Comparison of ENCODE assay signal across 14 mouse cellular contexts in the genomic region with DNA sequence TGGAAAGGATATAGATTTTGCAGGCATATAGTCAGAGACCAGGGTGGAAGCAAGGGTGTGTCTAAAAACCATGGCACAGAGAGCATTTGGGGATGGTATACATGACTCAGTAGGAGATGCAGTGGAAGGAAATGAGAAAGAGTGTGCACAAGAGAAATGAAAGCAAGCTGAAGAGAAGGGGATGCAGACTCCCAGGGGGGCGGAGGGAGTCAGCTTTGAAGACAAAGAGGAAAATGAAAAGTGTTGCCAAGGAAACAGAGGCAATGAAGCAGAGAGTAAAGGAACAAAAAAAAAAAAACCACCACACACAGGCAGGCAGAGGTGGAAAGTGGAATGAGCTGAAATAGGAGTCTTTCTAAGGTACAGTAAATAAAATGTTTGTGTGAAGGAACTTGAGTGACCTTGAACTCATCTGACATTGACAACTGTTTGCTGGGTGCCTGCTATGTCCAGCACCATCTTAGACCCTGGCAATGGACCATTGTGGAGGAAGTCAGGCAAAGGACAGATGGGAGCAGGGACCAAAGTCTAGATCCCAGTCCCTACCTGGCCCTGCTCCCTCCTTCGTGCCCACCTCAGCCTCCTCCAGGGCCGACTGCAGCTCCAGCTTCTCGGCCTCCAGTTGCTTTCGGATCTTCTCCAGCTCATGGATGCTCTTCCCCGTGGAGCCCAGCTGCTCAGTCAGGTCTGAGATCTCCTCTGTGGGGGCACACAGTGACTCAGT. TPM values are rescaled to one million over a fixed set of nuclear protein-coding genes. Genes with fewer than 3 reads are reported as not detected.
A peak's percentile ranks its signal among the peaks of the same experiment; 100 is the strongest.
DNase-seq lines count a peak whose midpoint lies in the region; ATAC-seq and TF ChIP-seq lines count a peak whose summit lies in the region.
"Had no signal": no experiment of that assay in that cellular context is flagged by ENCODE, and none has a peak within 500 bp of the region (broad histone marks: within the 10 kb centered on the region; RNA-seq: fewer than 3 reads in every experiment).

No protein-coding gene starts in this region.

- no peaks in the 10 kb centered on the region for H3K9me3 ChIP-seq in heart, embryonic 14.5 days (ENCODE audit: control insufficient read depth, low read length)
- H3K9me3 ChIP-seq in forebrain, embryonic 12.5 days: no peaks in the 10 kb centered on the region
- no peaks in the 10 kb centered on the region for H3K9me3 ChIP-seq in hindbrain, embryonic 15.5 days
- H3K9me3 ChIP-seq in kidney, embryonic 14.5 days (ENCODE audit: control insufficient read depth, low read length): no peaks in the 10 kb centered on the region
- H3K9me3 ChIP-seq: liver, embryonic 15.5 days had no signal

- TF ChIP-seq CTCF in olfactory bulb, adult 2 months (IDR thresholded peaks at IDR 0.05; ENCODE audit: insufficient read depth, low read depth, low read length): no peak

- ATAC-seq in heart, embryonic 14.5 days (ENCODE audit: insufficient number of reproducible peaks, insufficient read depth, low FRiP score, low read depth): no peak
- no peak for ATAC-seq in forebrain, embryonic 12.5 days (ENCODE audit: low FRiP score)
- peak; percentile 81 for ATAC-seq in hindbrain, embryonic 15.5 days (ENCODE audit: low FRiP score, low read depth)
- ATAC-seq in kidney, embryonic 14.5 days (ENCODE audit: low FRiP score, low TSS enrichment): no peak
- ATAC-seq: intestine, postnatal 0 days had no signal

- peak overlapping the region; percentile 58 for H3K9ac ChIP-seq in heart, embryonic 14.5 days (ENCODE audit: low read length)
- 0 out of 2 replicates have a peak overlapping the region, but pooled peaks have one; percentile 4 for H3K9ac ChIP-seq in forebrain, embryonic 12.5 days
- H3K9ac ChIP-seq in hindbrain, embryonic 15.5 days: no peak overlapping the region
- no peak overlapping the region for H3K9ac ChIP-seq in kidney, embryonic 14.5 days (ENCODE audit: low read depth, low read length)
- H3K9ac ChIP-seq: liver, embryonic 15.5 days had no signal

- H3K36me3 ChIP-seq in heart, embryonic 14.5 days (ENCODE audit: control insufficient read depth, insufficient read depth, low read length): peaks cover 87% of the 10 kb centered on the region
- no peaks in the 10 kb centered on the region for H3K36me3 ChIP-seq in forebrain, embryonic 12.5 days (replicated peaks)
- H3K36me3 ChIP-seq in hindbrain, embryonic 15.5 days: no peaks in the 10 kb centered on the region
- H3K36me3 ChIP-seq in kidney, embryonic 14.5 days (ENCODE audit: control insufficient read depth, insufficient read depth, low read length): no peaks in the 10 kb centered on the region
- H3K36me3 ChIP-seq: liver, embryonic 15.5 days had no signal

- H3K27ac ChIP-seq in heart, embryonic 14.5 days (replicated peaks in 1 of 2; ENCODE audit: control insufficient read depth in 1 of 2, insufficient read depth in 1 of 2, low read depth in 2 of 2, low read length in 2 of 2): peak overlapping the region; percentile 66 to 77
- peak overlapping the region; percentile 38; the same call in 1 of the 2 replicates for H3K27ac ChIP-seq in forebrain, embryonic 12.5 days
- peak overlapping the region; percentile 80 for H3K27ac ChIP-seq in hindbrain, embryonic 15.5 days (replicated peaks)
- peak overlapping the region; percentile 91 for H3K27ac ChIP-seq in olfactory bulb, adult 2 months (ENCODE audit: insufficient read depth, low read depth, low read length)
- H3K27ac ChIP-seq in kidney, embryonic 14.5 days (ENCODE audit: low read depth, low read length): no peak overlapping the region
- H3K27ac ChIP-seq: liver, embryonic 15.5 days had no signal

- TF ChIP-seq POLR2A in olfactory bulb, adult 2 months (IDR thresholded peaks at IDR 0.05; ENCODE audit: insufficient read depth, low read depth, low read length): no peak

- intact Hi-C loops in heart, postnatal 25 days (cut with DNase I): no loop called here

- H3K4me2 ChIP-seq in heart, embryonic 14.5 days (ENCODE audit: low read length): no peak overlapping the region
- no peak overlapping the region for H3K4me2 ChIP-seq in forebrain, embryonic 12.5 days
- H3K4me2 ChIP-seq in hindbrain, embryonic 15.5 days: 0 out of 2 replicates have a peak overlapping the region, but pooled peaks have one; percentile 5
- H3K4me2 ChIP-seq in kidney, embryonic 14.5 days (replicated peaks; ENCODE audit: low read depth, low read length): no peak overlapping the region
- H3K4me2 ChIP-seq: liver, embryonic 15.5 days had no signal

- no peak overlapping the region for H3K4me3 ChIP-seq in heart, embryonic 14.5 days (ENCODE audit: control insufficient read depth in 1 of 2, insufficient read depth in 1 of 2, low read depth in 1 of 2, low read length in 2 of 2)
- no peak overlapping the region for H3K4me3 ChIP-seq in forebrain, embryonic 12.5 days (replicated peaks)
- H3K4me3 ChIP-seq in hindbrain, embryonic 15.5 days: no peak overlapping the region
- peak overlapping the region; percentile 4 for H3K4me3 ChIP-seq in olfactory bulb, adult 2 months (ENCODE audit: insufficient read depth, low read depth, low read length)
- H3K4me3 ChIP-seq in kidney, embryonic 14.5 days (ENCODE audit: low read length): no peak overlapping the region
- H3K4me3 ChIP-seq: liver, embryonic 15.5 days had no signal

- H3K4me1 ChIP-seq in heart, embryonic 14.5 days (ENCODE audit: control insufficient read depth in 2 of 2, insufficient read depth in 2 of 2, low read length in 2 of 2): peaks cover 8 to 10% of the 10 kb centered on the region in 2 experiments; a peak in 2 of 4 replicates
- peaks cover 10% of the 10 kb centered on the region for H3K4me1 ChIP-seq in forebrain, embryonic 12.5 days
- peaks cover 18% of the 10 kb centered on the region for H3K4me1 ChIP-seq in hindbrain, embryonic 15.5 days (replicated peaks)
- peaks cover 28% of the 10 kb centered on the region for H3K4me1 ChIP-seq in olfactory bulb, adult 2 months (ENCODE audit: control insufficient read depth, insufficient read depth, low read length)
- H3K4me1 ChIP-seq in kidney, embryonic 14.5 days (ENCODE audit: control insufficient read depth, insufficient read depth, low read length): no peaks in the 10 kb centered on the region
- H3K4me1 ChIP-seq: liver, embryonic 15.5 days had no signal

- no peak for DNase-seq in heart, postnatal 25 days (ENCODE audit: low spot score)
- DNase-seq in yolk sac, embryonic 10.5 days (ENCODE audit: low spot score): no peak
- DNase-seq in urinary bladder, postnatal 36 days (ENCODE audit: low spot score in 2 of 2): no peak
- DNase-seq: adrenal gland, adult 2 months; cerebellum, adult 9-11 months had no signal

- no peaks in the 10 kb centered on the region for H3K27me3 ChIP-seq in heart, embryonic 14.5 days (ENCODE audit: control insufficient read depth, insufficient read depth, low read length)
- H3K27me3 ChIP-seq in forebrain, embryonic 12.5 days: 0 out of 2 replicates have a peak, but pooled peaks cover 6% of the 10 kb centered on the region
- H3K27me3 ChIP-seq in hindbrain, embryonic 15.5 days: no peaks in the 10 kb centered on the region
- H3K27me3 ChIP-seq in kidney, embryonic 14.5 days (ENCODE audit: control insufficient read depth, insufficient read depth, low read length): no peaks in the 10 kb centered on the region
- H3K27me3 ChIP-seq: liver, embryonic 15.5 days had no signal

- 64% methylated on average over 6 of the region's 6 CpGs for WGBS in heart, embryonic 14.5 days
- 71% methylated on average over 6 of the region's 6 CpGs for WGBS in forebrain, embryonic 12.5 days
- WGBS in hindbrain, embryonic 15.5 days: 60% methylated on average over 6 of the region's 6 CpGs
- 38% methylated on average over 6 of the region's 6 CpGs for WGBS in olfactory bulb, adult 2 months
- WGBS in kidney, embryonic 14.5 days: 85% methylated on average over 6 of the region's 6 CpGs

RNA-seq across cellular contexts. Expression of gene Gm17428, which starts 2.5 kb away (rescaled TPM):
- polyA plus RNA-seq in heart, embryonic 14.5 days (2014; fragmentation: Nextera tagmentation; extraction: Ambion mirVana): not detected in 2 replicates
- total RNA-seq in heart, postnatal 25 days (2021): not detected
- not detected in 2 replicates for polyA plus RNA-seq in forebrain, embryonic 12.5 days (2016; fragmentation: Nextera tagmentation; extraction: Ambion mirVana)
- not detected in 2 replicates for polyA plus RNA-seq in hindbrain, embryonic 15.5 days (2015; fragmentation: Nextera tagmentation; extraction: Ambion mirVana)
- polyA plus RNA-seq in olfactory bulb, adult 2 months (2012; ENCODE audit: insufficient read depth, insufficient read length, low replicate concordance, missing spikeins): not detected in 2 replicates
- polyA plus RNA-seq in kidney, embryonic 14.5 days (2014; fragmentation: Nextera tagmentation; extraction: Ambion mirVana): not detected in 2 replicates
- total RNA-seq: adrenal gland, adult 2 months; left cerebral cortex, adult 18-20 months had no signal
- polyA plus RNA-seq: adrenal gland, adult 2 months; intestine, postnatal 0 days; liver, embryonic 15.5 days; urinary bladder, adult 2 months had no signal

RNA-seq across cellular contexts. Expression of gene Myh6, which starts 7.5 kb away (rescaled TPM):
- polyA plus RNA-seq in heart, embryonic 14.5 days (2014; fragmentation: Nextera tagmentation; extraction: Ambion mirVana): 2,542 and 2,728 TPM in 2 replicates
- over 10,000 TPM; 23,221 to 24,394 TPM for total RNA-seq in heart, postnatal 25 days (2021)
- 1.5 and 1.8 TPM in 2 replicates for polyA plus RNA-seq in forebrain, embryonic 12.5 days (2016; fragmentation: Nextera tagmentation; extraction: Ambion mirVana)
- 0.93 and 0.94 TPM in 2 replicates for polyA plus RNA-seq in hindbrain, embryonic 15.5 days (2015; fragmentation: Nextera tagmentation; extraction: Ambion mirVana)
- polyA plus RNA-seq in olfactory bulb, adult 2 months (2012; ENCODE audit: insufficient read depth, insufficient read length, low replicate concordance, missing spikeins): not detected in 2 replicates
- polyA plus RNA-seq in kidney, embryonic 14.5 days (2014; fragmentation: Nextera tagmentation; extraction: Ambion mirVana): 0.30 and 0.54 TPM in 2 replicates
- total RNA-seq: adrenal gland, adult 2 months had no signal
- polyA plus RNA-seq: adrenal gland, adult 2 months had no signal

RNA-seq across cellular contexts. Expression of gene Myh7, which starts 20.2 kb away (rescaled TPM):
- 5,319 and 5,796 TPM in 2 replicates for polyA plus RNA-seq in heart, embryonic 14.5 days (2014; fragmentation: Nextera tagmentation; extraction: Ambion mirVana)
- 1,000 to 10,000 TPM; 2,164 to 2,361 TPM for total RNA-seq in heart, postnatal 25 days (2021)
- 3.6 and 4.2 TPM in 2 replicates for polyA plus RNA-seq in forebrain, embryonic 12.5 days (2016; fragmentation: Nextera tagmentation; extraction: Ambion mirVana)
- 6.4 and 9.0 TPM in 2 replicates for polyA plus RNA-seq in hindbrain, embryonic 15.5 days (2015; fragmentation: Nextera tagmentation; extraction: Ambion mirVana)
- polyA plus RNA-seq in olfactory bulb, adult 2 months (2012; ENCODE audit: insufficient read depth, insufficient read length, low replicate concordance, missing spikeins): not detected in 2 replicates
- polyA plus RNA-seq in kidney, embryonic 14.5 days (2014; fragmentation: Nextera tagmentation; extraction: Ambion mirVana): 0.11 and 2.0 TPM in 2 replicates
- total RNA-seq: adrenal gland, adult 2 months had no signal
- polyA plus RNA-seq: adrenal gland, adult 2 months had no signal

RNA-seq across cellular contexts. Expression of gene Cmtm5, which starts 38.2 kb away (rescaled TPM):
- polyA plus RNA-seq in heart, embryonic 14.5 days (2014; fragmentation: Nextera tagmentation; extraction: Ambion mirVana): 0.58 and 0.72 TPM in 2 replicates
- under 1 TPM; 0.29 to 0.36 TPM for total RNA-seq in heart, postnatal 25 days (2021)
- polyA plus RNA-seq in forebrain, embryonic 12.5 days (2016; fragmentation: Nextera tagmentation; extraction: Ambion mirVana): 1.4 and 2.0 TPM in 2 replicates
- 12.8 and 14.7 TPM in 2 replicates for polyA plus RNA-seq in hindbrain, embryonic 15.5 days (2015; fragmentation: Nextera tagmentation; extraction: Ambion mirVana)
- polyA plus RNA-seq in olfactory bulb, adult 2 months (2012; ENCODE audit: insufficient read depth, insufficient read length, low replicate concordance, missing spikeins): not detected in 2 replicates
- polyA plus RNA-seq in kidney, embryonic 14.5 days (2014; fragmentation: Nextera tagmentation; extraction: Ambion mirVana): 0.89 and 3.3 TPM in 2 replicates

RNA-seq across cellular contexts. Expression of gene Ngdn, which starts 41.0 kb away (rescaled TPM):
- polyA plus RNA-seq in heart, embryonic 14.5 days (2014; fragmentation: Nextera tagmentation; extraction: Ambion mirVana): 53.8 and 54.9 TPM in 2 replicates
- 10 to 100 TPM; 26.0 to 27.0 TPM for total RNA-seq in heart, postnatal 25 days (2021)
- polyA plus RNA-seq in forebrain, embryonic 12.5 days (2016; fragmentation: Nextera tagmentation; extraction: Ambion mirVana): 71.7 and 73.3 TPM in 2 replicates
- polyA plus RNA-seq in hindbrain, embryonic 15.5 days (2015; fragmentation: Nextera tagmentation; extraction: Ambion mirVana): 47.3 and 50.1 TPM in 2 replicates
- not detected in 2 replicates for polyA plus RNA-seq in olfactory bulb, adult 2 months (2012; ENCODE audit: insufficient read depth, insufficient read length, low replicate concordance, missing spikeins)
- 80.8 and 109 TPM in 2 replicates for polyA plus RNA-seq in kidney, embryonic 14.5 days (2014; fragmentation: Nextera tagmentation; extraction: Ambion mirVana)

Comparison
In these comparisons a context has a peak if more than half of its experiments do, and no peak if none do; other contexts are left out.
1. H3K9ac ChIP-seq: peak in heart, embryonic 14.5 days (single experiment) and forebrain, embryonic 12.5 days (single experiment); none in hindbrain, embryonic 15.5 days (single experiment) and kidney, embryonic 14.5 days (single experiment).
2. RNA of gene Myh6, which starts 7.5 kb away (polyA plus RNA-seq): 2,542 to 2,728 TPM in heart, embryonic 14.5 days; 1.5 to 1.8 TPM in forebrain, embryonic 12.5 days, 0.93 to 0.94 TPM in hindbrain, embryonic 15.5 days, 0.30 to 0.54 TPM in kidney, embryonic 14.5 days and not detected in olfactory bulb, adult 2 months; every median in the first group is over 100 times any median in the second.
3. RNA of gene Myh7, which starts 20.2 kb away (polyA plus RNA-seq): 5,319 to 5,796 TPM in heart, embryonic 14.5 days; 6.4 to 9.0 TPM in hindbrain, embryonic 15.5 days, 3.6 to 4.2 TPM in forebrain, embryonic 12.5 days, 0.11 to 2.0 TPM in kidney, embryonic 14.5 days and not detected in olfactory bulb, adult 2 months; every median in the first group is over 100 times any median in the second.